Mouse (Mus musculus) left cerebral cortex, adult 8-10 months (tissue): Measurements from ENCODE around the gene Gm10715. TPM values are rescaled to one million over a fixed set of nuclear protein-coding genes. Genes with fewer than 3 reads are reported as not detected.
A peak's percentile ranks its signal among the peaks of the same experiment; 100 is the strongest.
"Not testable (repeated sequence)": the region's sequence is repeated elsewhere in the genome, so short reads cannot be mapped to it uniquely, and the experiment has no call there.

Source experiments
- DNase-seq, 2 experiments: peaks; one replicate each; pipeline ENCODE4 v3.0.0; 2022; ENCODE audit warnings: low spot score in 2 of 2
- total RNA-seq, 4 experiments: library from RNA; stranded (reverse); gene quantifications; 2 replicates each; pipeline ENCODE4 v1.2.4; 2022

Gene Gm10715
- not detected for total RNA-seq

DNA sequence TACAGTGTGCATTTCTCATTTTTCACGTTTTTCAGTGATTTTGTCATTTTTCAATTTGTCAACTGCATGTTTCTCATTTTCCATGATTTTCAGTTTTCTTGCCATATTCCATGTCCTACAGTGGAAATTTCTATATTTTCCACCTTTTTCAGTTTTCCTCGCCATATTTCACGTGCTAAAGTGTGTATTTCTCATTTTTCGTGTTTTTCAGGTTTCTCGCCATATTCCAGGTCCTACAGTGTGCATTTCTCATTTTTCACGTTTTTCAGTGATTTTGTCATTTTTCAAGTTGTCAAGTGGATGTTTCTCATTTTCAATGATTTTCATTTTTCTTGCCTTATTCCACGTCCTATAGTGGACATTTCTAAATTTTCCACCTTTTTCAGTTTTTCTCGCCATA, at the start of gene Gm10715:
Gm10715 (plus strand) TSS at position 301 of the 400 bp plus-strand sequence.
- DNase-seq: not testable (repeated sequence)

DNA sequence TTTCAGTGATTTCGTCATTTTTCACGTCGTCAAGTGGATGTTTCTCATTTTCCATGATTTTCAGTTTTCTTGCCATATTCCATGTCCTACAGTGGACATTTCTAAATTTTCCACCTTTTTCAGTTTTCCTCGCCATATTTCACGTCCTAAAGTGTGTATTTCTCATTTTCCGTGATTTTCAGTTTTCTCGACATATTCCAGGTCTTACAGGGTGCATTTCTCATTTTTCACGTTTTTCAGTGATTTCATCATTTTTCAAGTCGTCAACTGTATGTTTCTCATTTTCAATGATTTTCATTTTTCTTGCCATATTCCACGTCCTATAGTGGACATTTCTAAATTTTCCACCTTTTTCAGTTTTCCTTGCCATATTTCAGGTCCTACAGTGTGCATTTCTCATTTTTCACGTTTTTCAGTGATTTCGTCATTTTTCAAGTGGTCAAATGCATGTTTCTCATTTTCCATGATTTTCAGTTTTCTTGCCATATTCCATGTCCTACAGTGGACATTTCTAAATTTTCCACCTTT, 36.2 kb upstream of the Gm10715 start, which contains the start of gene Gm10722:
Gm10722 (plus strand) TSS at position 478 of the 528 bp plus-strand sequence.
- peak; percentile 12 to 14 for DNase-seq

DNA sequence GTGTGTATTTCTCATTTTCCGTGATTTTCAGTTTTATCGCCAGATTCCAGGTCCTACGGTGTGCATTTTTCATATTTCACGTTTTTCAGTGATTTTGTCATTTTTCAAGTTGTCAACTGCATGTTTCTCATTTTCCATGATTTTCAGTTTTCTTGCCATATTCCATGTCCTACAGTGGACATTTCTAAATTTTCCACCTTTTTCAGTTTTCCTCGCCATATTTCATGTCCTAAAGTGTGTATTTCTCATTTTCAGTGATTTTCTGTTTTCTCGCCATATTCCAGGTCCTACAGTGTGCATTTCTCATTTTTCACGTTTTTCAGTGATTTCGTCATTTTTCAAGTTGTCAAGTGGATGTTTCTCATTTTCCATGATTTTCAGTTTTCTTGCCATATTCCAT, 35.7 kb upstream of the Gm10715 start:
- DNase-seq: peak in 1 of 2 experiments; percentile 14

DNA sequence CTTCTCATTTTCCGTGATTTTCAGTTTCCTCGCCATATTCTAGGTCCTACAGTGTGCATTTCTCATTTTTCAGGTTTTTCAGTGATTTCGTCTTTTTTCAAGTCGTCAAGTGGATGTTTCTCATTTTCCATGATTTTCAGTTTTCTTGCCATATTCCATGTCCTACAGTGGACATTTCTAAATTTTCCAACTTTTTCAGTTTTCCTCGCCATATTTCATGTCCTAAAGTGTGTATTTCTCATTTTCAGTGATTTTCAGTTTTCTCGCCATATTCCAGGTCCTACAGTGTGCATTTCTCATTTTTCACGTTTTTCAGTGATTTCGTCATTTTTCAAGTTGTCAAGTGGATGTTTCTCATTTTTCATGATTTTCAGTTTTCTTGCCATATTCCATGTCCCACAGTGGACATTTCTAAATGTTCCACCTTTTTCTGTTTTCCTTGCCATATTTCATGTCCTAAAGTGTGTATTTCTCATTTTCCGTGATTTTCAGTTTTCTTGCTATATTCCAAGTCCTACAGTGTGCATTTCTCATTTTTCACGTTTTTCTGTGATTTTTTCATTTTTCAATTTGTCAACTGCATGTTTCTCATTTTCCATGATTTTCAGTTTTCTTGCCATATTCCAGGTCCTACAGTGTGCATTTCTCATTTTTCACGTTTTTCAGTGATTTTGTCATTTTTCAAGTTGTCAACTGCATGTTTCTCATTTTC, 34.6 kb upstream of the Gm10715 start:
- DNase-seq: peak; percentile 93 to 99

DNA sequence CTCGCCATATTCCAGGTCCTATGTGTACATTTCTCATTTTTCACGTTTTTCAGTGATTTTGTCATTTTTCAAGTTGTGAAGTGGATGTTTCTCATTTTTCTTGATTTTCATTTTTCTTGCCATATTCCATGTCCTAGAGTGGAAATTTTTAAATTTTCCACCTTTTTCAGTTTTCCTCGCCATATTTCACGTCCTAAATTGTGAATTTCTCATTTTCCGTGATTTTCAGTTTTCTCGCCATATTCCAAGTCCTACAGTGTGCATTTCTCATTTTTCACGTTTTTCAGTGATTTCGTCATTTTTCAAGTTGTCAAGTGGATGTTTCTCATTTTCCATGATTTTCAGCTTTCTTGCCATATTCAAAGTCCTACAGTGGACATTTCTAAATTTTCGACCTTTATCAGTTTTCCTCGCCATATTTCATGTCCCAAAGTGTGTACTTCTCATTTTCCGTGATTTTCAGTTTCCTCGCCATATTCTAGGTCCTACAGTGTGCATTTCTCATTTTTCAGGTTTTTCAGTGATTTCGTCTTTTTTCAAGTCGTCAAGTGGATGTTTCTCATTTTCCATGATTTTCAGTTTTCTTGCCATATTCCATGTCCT, 33.8 kb upstream of the Gm10715 start, which contains the start of gene Gm11168:
Gm11168 (plus strand) TSS at position 553 of the 603 bp plus-strand sequence.
- DNase-seq: not testable (repeated sequence)

DNA sequence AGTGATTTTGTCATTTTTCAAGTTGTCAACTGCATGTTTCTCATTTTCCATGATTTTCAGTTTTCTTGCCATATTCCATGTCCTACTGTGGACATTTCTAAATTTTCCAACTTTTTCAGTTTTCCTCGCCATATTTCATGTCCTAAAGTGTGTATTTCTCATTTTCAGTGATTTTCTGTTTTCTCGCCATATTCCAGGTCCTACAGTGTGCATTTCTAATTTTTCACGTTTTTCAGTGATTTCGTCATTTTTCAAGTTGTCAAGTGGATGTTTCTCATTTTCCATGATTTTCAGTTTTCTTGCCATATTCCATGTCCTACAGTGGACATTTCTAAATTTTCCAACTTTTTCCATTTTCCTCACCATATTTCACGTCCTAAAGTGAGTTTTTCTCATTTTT, 30.5 kb upstream of the Gm10715 start:
- DNase-seq: not testable (repeated sequence)

DNA sequence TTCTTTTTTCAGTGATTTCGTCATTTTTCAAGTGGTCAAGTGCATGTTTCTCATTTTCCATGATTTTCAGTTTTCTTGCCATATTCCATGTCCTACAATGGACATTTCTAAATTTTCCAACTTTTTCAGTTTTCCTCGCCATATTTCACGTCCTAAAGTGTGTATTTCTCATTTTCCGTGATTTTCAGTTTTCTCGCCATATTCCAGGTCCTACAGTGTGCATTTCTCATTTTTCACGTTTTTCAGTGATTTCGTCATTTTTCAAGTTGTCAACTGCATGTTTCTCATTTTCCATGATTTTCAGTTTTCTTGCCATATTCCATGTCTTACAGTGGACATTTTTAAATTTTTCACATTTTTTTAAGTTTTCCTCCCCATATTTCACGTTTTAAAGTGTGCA, 30.0 kb upstream of the Gm10715 start:
- peak; percentile 98 to 100 for DNase-seq

DNA sequence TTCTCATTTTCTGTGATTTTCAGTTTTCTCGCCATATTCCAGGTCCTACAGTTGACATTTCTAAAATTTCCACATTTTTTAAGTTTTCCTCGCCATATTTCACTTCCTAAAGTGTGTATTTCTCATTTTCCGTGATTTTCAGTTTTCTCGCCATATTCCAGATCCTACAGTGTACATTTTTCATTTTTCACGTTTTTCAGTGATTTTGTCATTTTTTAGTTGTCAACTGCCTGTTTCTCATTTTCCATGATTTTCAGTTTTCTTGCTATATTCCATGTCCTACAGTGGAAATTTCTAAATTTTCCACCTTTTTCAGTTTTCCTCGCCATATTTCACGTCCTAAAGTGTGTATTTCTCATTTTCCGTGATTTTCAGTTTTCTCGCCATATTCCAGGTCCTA, 29.4 kb upstream of the Gm10715 start:
- not testable (repeated sequence) for DNase-seq

DNA sequence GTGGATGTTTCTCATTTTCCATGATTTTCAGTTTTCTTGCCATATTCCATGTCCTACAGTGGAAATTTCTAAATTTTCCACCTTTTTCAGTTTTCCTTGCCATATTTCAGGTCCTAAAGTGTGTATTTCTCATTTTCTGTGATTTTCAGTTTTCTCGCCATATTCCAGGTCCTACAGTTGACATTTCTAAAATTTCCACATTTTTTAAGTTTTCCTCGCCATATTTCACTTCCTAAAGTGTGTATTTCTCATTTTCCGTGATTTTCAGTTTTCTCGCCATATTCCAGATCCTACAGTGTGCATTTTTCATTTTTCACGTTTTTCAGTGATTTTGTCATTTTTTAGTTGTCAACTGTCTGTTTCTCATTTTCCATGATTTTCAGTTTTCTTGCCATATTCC, 27.3 kb upstream of the Gm10715 start:
- not testable (repeated sequence) for DNase-seq

DNA sequence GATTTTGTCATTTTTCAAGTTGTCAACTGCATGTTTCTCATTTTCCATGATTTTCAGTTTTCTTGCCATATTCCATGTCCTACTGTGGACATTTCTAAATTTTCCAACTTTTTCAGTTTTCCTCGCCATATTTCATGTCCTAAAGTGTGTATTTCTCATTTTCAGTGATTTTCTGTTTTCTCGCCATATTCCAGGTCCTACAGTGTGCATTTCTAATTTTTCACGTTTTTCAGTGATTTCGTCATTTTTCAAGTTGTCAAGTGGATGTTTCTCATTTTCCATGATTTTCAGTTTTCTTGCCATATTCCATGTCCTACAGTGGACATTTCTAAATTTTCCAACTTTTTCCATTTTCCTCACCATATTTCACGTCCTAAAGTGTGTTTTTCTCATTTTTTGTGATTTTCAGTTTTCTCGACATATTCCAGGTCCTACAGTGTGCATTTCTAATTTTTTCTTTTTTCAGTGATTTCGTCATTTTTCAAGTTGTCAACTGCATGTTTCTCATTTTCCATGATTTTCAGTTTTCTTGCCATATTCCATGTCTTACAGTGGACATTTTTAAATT, 24.5 kb upstream of the Gm10715 start:
- not testable (repeated sequence) for DNase-seq

DNA sequence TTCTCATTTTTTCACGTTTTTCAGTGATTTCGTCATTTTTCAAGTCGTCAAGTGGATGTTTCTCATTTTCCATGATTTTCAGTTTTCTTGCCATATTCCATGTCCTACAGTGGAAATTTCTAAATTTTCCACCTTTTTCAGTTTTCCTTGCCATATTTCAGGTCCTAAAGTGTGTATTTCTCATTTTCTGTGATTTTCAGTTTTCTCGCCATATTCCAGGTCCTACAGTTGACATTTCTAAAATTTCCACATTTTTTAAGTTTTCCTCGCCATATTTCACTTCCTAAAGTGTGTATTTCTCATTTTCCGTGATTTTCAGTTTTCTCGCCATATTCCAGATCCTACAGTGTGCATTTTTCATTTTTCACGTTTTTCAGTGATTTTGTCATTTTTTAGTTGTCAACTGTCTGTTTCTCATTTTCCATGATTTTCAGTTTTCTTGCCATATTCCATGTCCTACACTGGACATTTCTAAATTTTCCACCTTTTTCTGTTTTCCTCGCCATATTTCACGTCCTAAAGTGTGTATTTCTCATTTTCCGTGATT, 23.9 kb upstream of the Gm10715 start, which contains the start of gene Gm10721:
Gm10721 (plus strand) TSS at position 408 of the 547 bp plus-strand sequence.
- not testable (repeated sequence) for DNase-seq

DNA sequence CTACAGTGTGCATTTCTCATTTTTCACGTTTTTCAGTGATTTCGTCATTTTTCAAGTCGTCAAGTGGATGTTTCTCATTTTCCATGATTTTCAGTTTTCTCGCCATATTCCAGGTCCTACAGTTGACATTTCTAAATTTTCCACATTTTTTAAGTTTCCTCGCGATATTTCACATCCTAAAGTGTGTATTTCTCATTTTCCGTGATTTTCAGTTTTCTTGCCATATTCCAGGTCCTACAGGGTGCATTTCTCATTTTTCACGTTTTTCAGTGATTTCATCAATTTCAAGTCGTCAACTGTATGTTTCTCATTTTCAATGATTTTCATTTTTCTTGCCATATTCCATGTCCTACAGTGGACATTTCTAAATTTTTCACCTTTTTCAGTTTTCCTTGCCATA, 21.3 kb upstream of the Gm10715 start, which contains the start of gene Gm10720:
Gm10720 (plus strand) TSS at position 301 of the 400 bp plus-strand sequence.
- DNase-seq: not testable (repeated sequence)

DNA sequence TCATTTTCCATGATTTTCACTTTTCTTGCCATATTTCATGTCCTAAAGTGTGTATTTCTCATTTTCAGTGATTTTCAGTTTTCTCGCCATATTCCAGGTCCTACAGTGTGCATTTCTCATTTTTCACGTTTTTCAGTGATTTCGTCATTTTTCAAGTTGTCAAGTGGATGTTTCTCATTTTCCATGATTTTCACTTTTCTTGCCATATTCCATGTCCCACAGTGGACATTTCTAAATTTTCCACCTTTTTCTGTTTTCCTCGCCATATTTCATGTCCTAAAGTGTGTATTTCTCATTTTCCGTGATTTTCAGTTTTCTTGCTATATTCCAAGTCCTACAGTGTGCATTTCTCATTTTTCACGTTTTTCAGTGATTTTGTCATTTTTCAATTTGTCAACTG, 20.8 kb upstream of the Gm10715 start:
- DNase-seq: not testable (repeated sequence)

DNA sequence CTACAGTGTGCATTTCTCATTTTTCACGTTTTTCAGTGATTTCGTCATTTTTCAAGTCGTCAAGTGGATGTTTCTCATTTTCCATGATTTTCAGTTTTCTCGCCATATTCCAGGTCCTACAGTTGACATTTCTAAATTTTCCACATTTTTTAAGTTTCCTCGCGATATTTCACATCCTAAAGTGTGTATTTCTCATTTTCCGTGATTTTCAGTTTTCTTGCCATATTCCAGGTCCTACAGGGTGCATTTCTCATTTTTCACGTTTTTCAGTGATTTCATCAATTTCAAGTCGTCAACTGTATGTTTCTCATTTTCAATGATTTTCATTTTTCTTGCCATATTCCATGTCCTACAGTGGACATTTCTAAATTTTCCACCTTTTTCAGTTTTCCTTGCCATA, 19.6 kb upstream of the Gm10715 start, which contains the start of gene Gm10719:
Gm10719 (plus strand) TSS at position 301 of the 400 bp plus-strand sequence.
- not testable (repeated sequence) for DNase-seq

DNA sequence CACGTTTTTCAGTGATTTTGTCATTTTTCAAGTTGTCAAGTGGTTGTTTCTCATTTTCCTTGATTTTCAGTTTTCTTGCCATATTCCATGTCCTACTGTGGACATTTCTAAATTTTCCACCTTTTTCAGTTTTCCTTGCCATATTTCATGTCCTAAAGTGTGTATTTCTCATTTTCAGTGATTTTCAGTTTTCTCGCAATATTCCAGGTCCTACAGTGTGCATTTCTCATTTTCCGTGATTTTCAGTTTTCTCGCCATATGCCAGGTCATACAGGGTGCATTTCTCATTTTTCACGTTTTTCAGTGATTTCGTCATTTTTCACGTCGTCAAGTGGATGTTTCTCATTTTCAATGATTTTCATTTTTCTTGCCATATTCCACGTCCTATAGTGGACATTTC, 17.7 kb upstream of the Gm10715 start:
- DNase-seq: peak; percentile 1 to 60

DNA sequence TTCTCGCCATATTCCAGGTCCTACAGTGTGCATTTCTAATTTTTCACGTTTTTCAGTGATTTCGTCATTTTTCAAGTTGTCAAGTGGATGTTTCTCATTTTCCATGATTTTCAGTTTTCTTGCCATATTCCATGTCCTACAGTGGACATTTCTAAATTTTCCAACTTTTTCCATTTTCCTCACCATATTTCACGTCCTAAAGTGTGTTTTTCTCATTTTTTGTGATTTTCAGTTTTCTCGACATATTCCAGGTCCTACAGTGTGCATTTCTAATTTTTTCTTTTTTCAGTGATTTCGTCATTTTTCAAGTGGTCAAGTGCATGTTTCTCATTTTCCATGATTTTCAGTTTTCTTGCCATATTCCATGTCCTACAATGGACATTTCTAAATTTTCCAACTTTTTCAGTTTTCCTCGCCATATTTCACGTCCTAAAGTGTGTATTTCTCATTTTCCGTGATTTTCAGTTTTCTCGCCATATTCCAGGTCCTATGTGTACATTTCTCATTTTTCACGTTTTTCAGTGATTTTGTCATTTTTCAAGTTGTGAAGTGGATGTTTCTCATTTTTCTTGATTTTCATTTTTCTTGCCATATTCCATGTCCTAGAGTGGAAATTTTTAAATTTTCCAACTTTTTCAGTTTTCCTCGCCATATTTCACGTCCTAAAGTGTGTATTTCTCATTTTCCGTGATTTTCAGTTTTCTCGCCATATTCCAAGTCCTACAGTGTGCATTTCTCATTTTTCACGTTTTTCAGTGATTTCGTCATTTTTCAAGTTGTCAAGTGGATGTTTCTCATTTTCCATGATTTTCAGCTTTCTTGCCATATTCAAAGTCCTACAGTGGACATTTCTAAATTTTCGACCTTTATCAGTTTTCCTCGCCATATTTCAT, 16.6 kb upstream of the Gm10715 start:
- peak; percentile 3 to 70 for DNase-seq

DNA sequence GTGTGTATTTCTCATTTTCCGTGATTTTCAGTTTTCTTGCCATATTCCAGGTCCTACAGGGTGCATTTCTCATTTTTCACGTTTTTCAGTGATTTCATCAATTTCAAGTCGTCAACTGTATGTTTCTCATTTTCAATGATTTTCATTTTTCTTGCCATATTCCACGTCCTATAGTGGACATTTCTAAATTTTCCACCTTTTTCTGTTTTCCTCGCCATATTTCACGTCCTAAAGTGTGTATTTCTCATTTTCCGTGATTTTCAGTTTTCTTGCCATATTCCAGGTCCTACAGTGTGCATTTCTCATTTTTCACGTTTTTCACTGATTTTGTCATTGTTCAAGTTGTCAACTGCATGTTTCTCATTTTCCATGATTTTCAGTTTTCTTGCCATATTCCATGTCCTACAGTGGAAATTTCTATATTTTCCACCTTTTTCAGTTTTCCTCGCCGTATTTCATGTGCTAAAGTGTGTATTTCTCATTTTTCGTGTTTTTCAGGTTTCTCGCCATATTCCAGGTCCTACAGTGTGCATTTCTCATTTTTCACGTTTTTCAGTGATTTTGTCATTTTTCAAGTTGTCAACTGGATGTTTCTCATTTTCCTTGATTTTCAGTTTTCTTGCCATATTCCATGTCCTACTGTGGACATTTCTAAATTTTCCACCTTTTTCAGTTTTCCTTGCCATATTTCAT, 14.2 kb upstream of the Gm10715 start:
- DNase-seq: peak; percentile 43 to 81

DNA sequence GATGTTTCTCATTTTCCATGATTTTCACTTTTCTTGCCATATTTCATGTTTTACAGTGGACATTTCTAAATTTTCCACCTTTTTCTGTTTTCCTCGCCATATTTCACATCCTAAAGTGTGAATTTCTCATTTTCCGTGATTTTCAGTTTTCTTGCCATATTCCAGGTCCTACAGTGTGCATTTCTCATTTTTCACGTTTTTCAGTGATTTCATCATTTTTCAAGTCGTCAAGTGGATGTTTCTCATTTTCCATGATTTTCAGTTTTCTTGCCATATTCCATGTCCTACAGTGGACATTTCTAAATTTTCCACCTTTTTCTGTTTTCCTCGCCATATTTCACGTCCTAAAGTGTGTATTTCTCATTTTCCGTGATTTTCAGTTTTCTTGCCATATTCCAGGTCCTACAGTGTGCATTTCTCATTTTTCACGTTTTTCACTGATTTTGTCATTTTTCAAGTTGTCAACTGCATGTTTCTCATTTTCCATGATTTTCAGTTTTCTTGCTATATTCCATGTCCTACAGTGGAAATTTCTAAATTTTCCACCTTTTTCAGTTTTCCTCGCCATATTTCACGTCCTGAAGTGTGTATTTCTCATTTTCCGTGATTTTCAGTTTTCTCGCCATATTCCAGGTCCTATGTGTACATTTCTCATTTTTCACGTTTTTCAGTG, 13.2 kb upstream of the Gm10715 start, which contains the start of gene Gm10718:
Gm10718 (plus strand) TSS at position 236 of the 673 bp plus-strand sequence.
- peak; percentile 18 to 44 for DNase-seq
